Mouse (Mus musculus) 3T3-L1 (cell line): ENCODE data around the gene Ovca2.

Experiments used
- DNase-seq: peaks from one replicate; pipeline ENCODE4 v3.0.0-alpha.2; 2015; ENCODE audit warnings: low read depth, low spot score

The Ovca2 gene

GRCm38 (mm10) chr11:75178672-75179208, at the start of gene Ovca2:
Gene Ovca2 (minus strand): TSS chr11:75178835.
- DNase-seq: peak; percentile 90

GRCm38 (mm10) chr11:75227632-75228031, 49.0 kb upstream of the Ovca2 start:
- no peak for DNase-seq

- no peak for DNase-seq
These were observed 46.2 kb upstream of the Ovca2 start for GRCm38 (mm10) chr11:75224835-75225234.

GRCm38 (mm10) chr11:75224062-75224461, 45.4 kb upstream of the Ovca2 start:
- DNase-seq: no peak

GRCm38 (mm10) chr11:75220517-75221145, 42.0 kb upstream of the Ovca2 start:
- DNase-seq: no peak

- DNase-seq: no peak
These were observed 41.5 kb upstream of the Ovca2 start for GRCm38 (mm10) chr11:75220115-75220514.

- DNase-seq: no peak
These were observed 35.7 kb upstream of the Ovca2 start for GRCm38 (mm10) chr11:75214081-75214950.

- DNase-seq: no peak
These were observed 34.9 kb upstream of the Ovca2 start for GRCm38 (mm10) chr11:75213372-75214080.

- DNase-seq: no peak
These were observed 34.2 kb upstream of the Ovca2 start for GRCm38 (mm10) chr11:75212876-75213275.

GRCm38 (mm10) chr11:75212031-75212667, 33.5 kb upstream of the Ovca2 start:
- peak; percentile 33 for DNase-seq

GRCm38 (mm10) chr11:75210755-75211154, 32.1 kb upstream of the Ovca2 start:
- DNase-seq: no peak

GRCm38 (mm10) chr11:75210093-75210492, 31.5 kb upstream of the Ovca2 start:
- DNase-seq: no peak

- no peak for DNase-seq
These were observed 30.7 kb upstream of the Ovca2 start for GRCm38 (mm10) chr11:75209363-75209762.

GRCm38 (mm10) chr11:75206347-75206746, 27.7 kb upstream of the Ovca2 start:
- DNase-seq: no peak

- no peak for DNase-seq
These were observed 25.8 kb upstream of the Ovca2 start for GRCm38 (mm10) chr11:75204472-75204871.

- no peak for DNase-seq
These were observed 25.3 kb upstream of the Ovca2 start for GRCm38 (mm10) chr11:75203926-75204325.

- DNase-seq: no peak
These were observed 23.1 kb upstream of the Ovca2 start for GRCm38 (mm10) chr11:75201721-75202120.

GRCm38 (mm10) chr11:75200935-75201334, 22.3 kb upstream of the Ovca2 start:
- DNase-seq: no peak

- DNase-seq: peak; percentile 38
These were observed 21.3 kb upstream of the Ovca2 start for GRCm38 (mm10) chr11:75199951-75200350.

GRCm38 (mm10) chr11:75198792-75199191, 20.2 kb upstream of the Ovca2 start:
- DNase-seq: no peak

- DNase-seq: no peak
These were observed 19.3 kb upstream of the Ovca2 start for GRCm38 (mm10) chr11:75197956-75198355.

GRCm38 (mm10) chr11:75196131-75196530, 17.5 kb upstream of the Ovca2 start:
- DNase-seq: no peak
